ENCODE assay signal across 8 mouse cellular contexts in the genomic region with DNA sequence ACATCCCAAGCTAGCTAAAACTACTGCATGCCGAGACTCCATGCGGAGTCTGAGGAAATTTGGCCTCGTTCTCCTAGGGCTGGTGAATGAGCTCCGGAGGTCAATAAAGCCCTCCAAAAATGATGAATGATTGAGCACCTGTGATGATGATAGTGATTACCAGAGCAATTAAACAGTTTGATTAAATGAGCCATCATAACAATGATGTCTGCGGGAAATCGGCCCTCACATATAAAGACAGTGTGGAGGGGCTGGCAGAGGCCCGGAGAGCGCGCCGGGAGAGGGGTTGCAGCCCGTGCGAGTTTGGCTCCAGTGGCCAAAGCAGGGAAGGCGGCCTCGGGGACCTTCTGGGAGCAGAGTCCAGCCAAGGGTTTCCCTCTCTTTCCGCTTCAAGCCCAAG. TPM values are rescaled to one million over a fixed set of nuclear protein-coding genes. Genes with fewer than 3 reads are reported as not detected.
DNase-seq lines count a peak whose midpoint lies in the region; ATAC-seq lines count a peak whose summit lies in the region.

No protein-coding gene starts in this region.

- intact Hi-C loops in left cerebral cortex, postnatal 14 days (cut with DNase I), result no loop called here

- no peaks in the 10 kb centered on the region for H3K9me3 ChIP-seq in kidney, embryonic 15.5 days (replicated peaks)
- no peaks in the 10 kb centered on the region for H3K9me3 ChIP-seq in forebrain, embryonic 12.5 days

- H3K27ac ChIP-seq in kidney, embryonic 15.5 days, result peak overlapping the region; percentile 98
- H3K27ac ChIP-seq in forebrain, embryonic 12.5 days, result peak overlapping the region; percentile 98

- H3K4me2 ChIP-seq in kidney, embryonic 15.5 days, result peak overlapping the region; percentile 72
- H3K4me2 ChIP-seq in forebrain, embryonic 12.5 days, result peak overlapping the region; percentile 69

- no peak for DNase-seq in kidney, postnatal 36 days
- DNase-seq in kidney, postnatal 4 days, result peak; percentile 60 to 70
- DNase-seq in neural tube, embryonic 10.5 days (ENCODE audit: extremely low spot score, low spot score), result peak; percentile 70
- no peak for DNase-seq in urinary bladder, postnatal 10 days (ENCODE audit: low spot score)
- no peak for DNase-seq in left cerebral cortex, postnatal 14 days (ENCODE audit: low spot score in 2 of 2)
- DNase-seq in spleen, postnatal 36 days (ENCODE audit: low spot score in 2 of 2), result no peak

- peak overlapping the region; percentile 75 for H3K4me3 ChIP-seq in kidney, embryonic 15.5 days (replicated peaks)
- peak overlapping the region; percentile 77 for H3K4me3 ChIP-seq in forebrain, embryonic 12.5 days (replicated peaks)

- WGBS in kidney, embryonic 15.5 days, result under 1% methylated on average over 15 of the region's 15 CpGs
- WGBS in forebrain, embryonic 12.5 days, result under 1% methylated on average over 15 of the region's 15 CpGs

- no peaks in the 10 kb centered on the region for H3K27me3 ChIP-seq in kidney, embryonic 15.5 days
- peaks cover 25% of the 10 kb centered on the region for H3K27me3 ChIP-seq in forebrain, embryonic 12.5 days

- peaks cover 8% of the 10 kb centered on the region for H3K4me1 ChIP-seq in kidney, embryonic 15.5 days
- peaks cover 30% of the 10 kb centered on the region for H3K4me1 ChIP-seq in forebrain, embryonic 12.5 days

- H3K9ac ChIP-seq in kidney, embryonic 15.5 days, result peak overlapping the region; percentile 74
- H3K9ac ChIP-seq in forebrain, embryonic 12.5 days, result peak overlapping the region; percentile 97

- no peaks in the 10 kb centered on the region for H3K36me3 ChIP-seq in kidney, embryonic 15.5 days
- no peaks in the 10 kb centered on the region for H3K36me3 ChIP-seq in forebrain, embryonic 12.5 days (replicated peaks)

- no peak for ATAC-seq in kidney, embryonic 15.5 days (replicated peaks; ENCODE audit: low FRiP score)
- no peak for ATAC-seq in forebrain, embryonic 12.5 days (ENCODE audit: low FRiP score)

RNA-seq across cellular contexts. Expression of gene Meis2, which starts 2.1 kb away (rescaled TPM):
- polyA plus RNA-seq in kidney, embryonic 15.5 days (2015; fragmentation: Nextera tagmentation; extraction: Ambion mirVana), result 85.5 and 94.3 TPM in 2 replicates
- 104 and 111 TPM in 2 replicates for polyA plus RNA-seq in forebrain, embryonic 12.5 days (2016; fragmentation: Nextera tagmentation; extraction: Ambion mirVana)
- 10 to 100 TPM; 80.8 to 89.3 TPM for total RNA-seq in left cerebral cortex, postnatal 14 days (2021)

Comparison
In these comparisons a context has a peak if more than half of its experiments do, and no peak if none do; other contexts are left out.
1. DNase-seq: peak in kidney, postnatal 4 days (2 of 2) and neural tube, embryonic 10.5 days (single experiment); none in kidney, postnatal 36 days (0 of 2), urinary bladder, postnatal 10 days (single experiment), left cerebral cortex, postnatal 14 days (0 of 2) and spleen, postnatal 36 days (0 of 2).